Mouse (Mus musculus) ES-E14 (cell line): Measurements from ENCODE around the gene Haus2.

ENCODE experiments used
- CHD2 ChIP-seq: IDR thresholded peaks from 2 replicates; pipeline ENCODE4 v1.6.1; 2014; ENCODE audit warnings: mild to moderate bottlenecking, low read depth, low read length, inconsistent platforms
- HCFC1 ChIP-seq: IDR thresholded peaks from 2 replicates; pipeline ENCODE4 v1.6.1; 2012; ENCODE audit warnings: low read length, inconsistent platforms, borderline replicate concordance; ENCODE audit not compliant: insufficient read depth

GRCm38 (mm10) chr2:120563235-120563990 lies 45.8 kb upstream of the Haus2 start, which contains the start of gene Zfp106:
- TF ChIP-seq HCFC1 (peak; percentile 83), CHD2 (no peak)
